ENCODE assay signal across 8 mouse cellular contexts in the genomic region with DNA sequence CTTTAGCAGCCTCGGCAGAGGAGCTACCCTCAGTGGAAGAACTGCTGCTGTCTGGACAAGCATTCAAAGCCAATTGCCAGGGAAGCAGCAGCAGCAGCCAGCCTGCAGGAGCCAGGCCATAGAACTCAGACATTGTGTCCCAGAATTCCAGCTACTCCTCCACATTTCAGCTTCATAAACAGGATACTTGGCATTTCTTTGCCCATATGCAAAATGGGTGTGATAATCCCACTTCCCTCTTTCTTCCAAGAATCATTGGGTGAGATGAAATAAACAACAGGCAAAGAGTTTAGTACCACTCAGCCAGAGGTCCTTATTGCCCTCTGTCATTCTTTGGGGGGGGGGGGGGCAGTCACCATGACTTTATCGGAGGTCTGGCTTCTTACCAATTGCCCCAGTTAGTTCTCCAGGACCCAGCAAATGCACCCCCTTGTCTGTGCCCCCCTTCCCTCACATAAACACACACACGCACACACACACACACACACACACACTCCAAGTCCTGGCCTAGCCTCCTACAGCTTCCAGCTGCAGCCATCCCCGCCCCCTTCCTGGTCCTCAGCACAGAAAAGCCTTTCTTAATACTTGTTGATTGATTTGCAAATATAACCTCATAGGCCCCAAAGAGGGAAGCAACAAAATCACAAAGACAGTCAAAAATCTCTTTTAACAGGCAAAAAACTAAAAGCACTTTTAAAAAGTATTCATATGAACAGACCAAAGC. TPM values are rescaled to one million over a fixed set of nuclear protein-coding genes. Genes with fewer than 3 reads are reported as not detected.
DNase-seq lines count a peak whose midpoint lies in the region; ATAC-seq and TF ChIP-seq lines count a peak whose summit lies in the region.

No protein-coding gene starts in this region.

- H3K4me2 ChIP-seq in forebrain, embryonic 15.5 days (replicated peaks) = peak overlapping the region; percentile 98
- H3K4me2 ChIP-seq in midbrain, embryonic 12.5 days (replicated peaks) = peak overlapping the region; percentile 96

- H3K4me1 ChIP-seq in lung, adult 2 months (ENCODE audit: control insufficient read depth, insufficient read depth, low read length) = peaks cover 6% of the 10 kb centered on the region
- H3K4me1 ChIP-seq in forebrain, embryonic 15.5 days = peaks cover 20% of the 10 kb centered on the region
- H3K4me1 ChIP-seq in midbrain, embryonic 12.5 days = peaks cover 8% of the 10 kb centered on the region

- no peak overlapping the region for H3K27ac ChIP-seq in forebrain, embryonic 15.5 days (replicated peaks)
- no peak overlapping the region for H3K27ac ChIP-seq in midbrain, embryonic 12.5 days (replicated peaks)

- 0 out of 2 replicates have a peak, but pooled peaks have one; percentile 23 for ATAC-seq in forebrain, embryonic 15.5 days (replicated peaks)
- ATAC-seq in midbrain, embryonic 12.5 days (ENCODE audit: low FRiP score, low read depth) = peak; percentile 36; the same call in 1 of the 2 replicates

- no peak overlapping the region for H3K9ac ChIP-seq in forebrain, embryonic 15.5 days (replicated peaks)
- no peak overlapping the region for H3K9ac ChIP-seq in midbrain, embryonic 12.5 days (replicated peaks)

- H3K36me3 ChIP-seq in forebrain, embryonic 15.5 days = no peaks in the 10 kb centered on the region
- H3K36me3 ChIP-seq in midbrain, embryonic 12.5 days = no peaks in the 10 kb centered on the region

- H3K27me3 ChIP-seq in forebrain, embryonic 15.5 days = no peaks in the 10 kb centered on the region
- peaks cover 46% of the 10 kb centered on the region for H3K27me3 ChIP-seq in midbrain, embryonic 12.5 days

- TF ChIP-seq POLR2A in lung, adult 2 months (IDR thresholded peaks at IDR 0.05; ENCODE audit: borderline replicate concordance, extremely low read depth, low read depth, low read length) = no peak

- no peak for DNase-seq in lung, adult 2 months
- DNase-seq in lung, postnatal 25 days (ENCODE audit: low spot score) = no peak
- peak; percentile 71 to 76 for DNase-seq in kidney, postnatal 4 days
- no peak for DNase-seq in adrenal gland, postnatal 10 days
- DNase-seq in gastrocnemius, postnatal 25 days = no peak
- DNase-seq in frontal cortex, adult 2 months (ENCODE audit: extremely low spot score in 1 of 2, low spot score in 1 of 2) = no peak

- TF ChIP-seq CTCF in lung, adult 2 months (IDR thresholded peaks at IDR 0.05; ENCODE audit: insufficient read depth, low read length) = no peak

- H3K9me3 ChIP-seq in forebrain, embryonic 15.5 days = no peaks in the 10 kb centered on the region
- H3K9me3 ChIP-seq in midbrain, embryonic 12.5 days = no peaks in the 10 kb centered on the region

- H3K4me3 ChIP-seq in lung, adult 2 months (replicated peaks; ENCODE audit: extremely low read depth, low read depth, low read length) = peak overlapping the region; percentile 28
- H3K4me3 ChIP-seq in forebrain, embryonic 15.5 days = peak overlapping the region; percentile 61; the same call in 1 of the 2 replicates
- peak overlapping the region; percentile 69 for H3K4me3 ChIP-seq in midbrain, embryonic 12.5 days

- WGBS in lung, adult 2 months = 45% methylated on average over 4 of the region's 4 CpGs
- 27% methylated on average over 4 of the region's 4 CpGs for WGBS in forebrain, embryonic 15.5 days
- WGBS in midbrain, embryonic 12.5 days = 45% methylated on average over 4 of the region's 4 CpGs

RNA-seq across cellular contexts. Expression of a gene that starts 1.5 kb away (rescaled TPM):
- 160 and 164 TPM in 2 replicates for polyA plus RNA-seq in lung, adult 2 months (2012; rRNA removed)
- polyA plus RNA-seq in forebrain, embryonic 15.5 days (2015; fragmentation: Nextera tagmentation; extraction: Ambion mirVana) = 6.9 and 8.0 TPM in 2 replicates
- polyA plus RNA-seq in midbrain, embryonic 12.5 days (2016; fragmentation: Nextera tagmentation; extraction: Ambion mirVana) = 8.5 and 11.8 TPM in 2 replicates
- total RNA-seq in adrenal gland, postnatal 10 days (2021) = 10 to 100 TPM; 36.5 to 38.5 TPM
- total RNA-seq in gastrocnemius, postnatal 25 days (2021) = 1 to 10 TPM; 6.6 to 7.1 TPM
- polyA plus RNA-seq in frontal cortex, adult 2 months (2012; rRNA removed) = 25.7 and 27.8 TPM in 2 replicates

Comparison
In these comparisons a context has a peak if more than half of its experiments do, and no peak if none do; other contexts are left out.
1. DNase-seq: peak in kidney, postnatal 4 days (2 of 2); none in lung, adult 2 months (single experiment), lung, postnatal 25 days (single experiment), adrenal gland, postnatal 10 days (single experiment), gastrocnemius, postnatal 25 days (single experiment) and frontal cortex, adult 2 months (0 of 2).
2. Peak in every context shown above with its lines, with median percentiles within 50 percentile points of each other: H3K4me3 ChIP-seq.